Mouse (Mus musculus) neural tube, embryonic 15.5 days (tissue): Measurements from ENCODE around the gene Myd88. TPM values are rescaled to one million over a fixed set of nuclear protein-coding genes. Genes with fewer than 3 reads are reported as not detected.
"Not testable (repeated sequence)": the region's sequence is repeated elsewhere in the genome, so short reads cannot be mapped to it uniquely, and the experiment has no call there.

Experiments
- ATAC-seq: fragments of 200-750 bp; cut with Nextera tagmentation; 2 replicates; pipeline ENCODE4 v1.8.0; 2017; ENCODE audit warnings: mild to moderate bottlenecking, moderate TSS enrichment, moderate library complexity; ENCODE audit not compliant: low FRiP score
- H3K27ac ChIP-seq: fragments of 300-500 bp; sonication (generic); replicated peaks from 2 replicates; pipeline ENCODE4 v1.5.1; 2015; ENCODE audit warnings: mild to moderate bottlenecking, inconsistent platforms
- H3K27me3 ChIP-seq: fragments of 300-500 bp; sonication (generic); replicated peaks from 2 replicates; pipeline ENCODE4 v1.6.1; 2015; ENCODE audit warnings: inconsistent platforms
- H3K36me3 ChIP-seq: fragments of 300-500 bp; sonication (generic); 2 replicates; pipeline ENCODE4 v1.6.1; 2015; ENCODE audit warnings: inconsistent platforms
- H3K4me1 ChIP-seq: fragments of 300-500 bp; sonication (generic); 2 replicates; pipeline ENCODE4 v1.6.1; 2015; ENCODE audit warnings: inconsistent platforms
- H3K4me2 ChIP-seq: fragments of 300-500 bp; sonication (generic); 2 replicates; pipeline ENCODE4 v1.6.1; 2015; ENCODE audit warnings: inconsistent platforms, mild to moderate bottlenecking, moderate library complexity
- H3K4me3 ChIP-seq: fragments of 300-500 bp; sonication (generic); replicated peaks from 2 replicates; pipeline ENCODE4 v1.5.1; 2015; ENCODE audit warnings: mild to moderate bottlenecking, inconsistent platforms
- H3K9ac ChIP-seq: fragments of 300-500 bp; sonication (generic); replicated peaks from 2 replicates; pipeline ENCODE4 v1.6.1; 2015; ENCODE audit warnings: mild to moderate bottlenecking, inconsistent platforms
- H3K9me3 ChIP-seq: fragments of 300-500 bp; sonication (generic); replicated peaks from 2 replicates; pipeline ENCODE4 v1.6.1; 2016; ENCODE audit warnings: inconsistent platforms
- WGBS: fragments of 180-500 bp; shearing (Covaris S2); methylation state at CpG from one replicate; pipeline ENCODE4 v1.1.7; 2015; ENCODE audit warnings: mixed read lengths; 5-methylcytosine and 5-hydroxymethylcytosine counted together
- polyA plus RNA-seq: library from polyadenylated mRNA; unstranded; fragments of >200 nt; fragmentation: Nextera tagmentation; extraction: Ambion mirVana; gene quantifications from 2 replicates; pipeline ENCODE4 v1.2.1, GENCODE M21; 2015

Myd88 gene
- polyA plus RNA-seq: 6.2 and 13.1 TPM in 2 replicates

DNA sequence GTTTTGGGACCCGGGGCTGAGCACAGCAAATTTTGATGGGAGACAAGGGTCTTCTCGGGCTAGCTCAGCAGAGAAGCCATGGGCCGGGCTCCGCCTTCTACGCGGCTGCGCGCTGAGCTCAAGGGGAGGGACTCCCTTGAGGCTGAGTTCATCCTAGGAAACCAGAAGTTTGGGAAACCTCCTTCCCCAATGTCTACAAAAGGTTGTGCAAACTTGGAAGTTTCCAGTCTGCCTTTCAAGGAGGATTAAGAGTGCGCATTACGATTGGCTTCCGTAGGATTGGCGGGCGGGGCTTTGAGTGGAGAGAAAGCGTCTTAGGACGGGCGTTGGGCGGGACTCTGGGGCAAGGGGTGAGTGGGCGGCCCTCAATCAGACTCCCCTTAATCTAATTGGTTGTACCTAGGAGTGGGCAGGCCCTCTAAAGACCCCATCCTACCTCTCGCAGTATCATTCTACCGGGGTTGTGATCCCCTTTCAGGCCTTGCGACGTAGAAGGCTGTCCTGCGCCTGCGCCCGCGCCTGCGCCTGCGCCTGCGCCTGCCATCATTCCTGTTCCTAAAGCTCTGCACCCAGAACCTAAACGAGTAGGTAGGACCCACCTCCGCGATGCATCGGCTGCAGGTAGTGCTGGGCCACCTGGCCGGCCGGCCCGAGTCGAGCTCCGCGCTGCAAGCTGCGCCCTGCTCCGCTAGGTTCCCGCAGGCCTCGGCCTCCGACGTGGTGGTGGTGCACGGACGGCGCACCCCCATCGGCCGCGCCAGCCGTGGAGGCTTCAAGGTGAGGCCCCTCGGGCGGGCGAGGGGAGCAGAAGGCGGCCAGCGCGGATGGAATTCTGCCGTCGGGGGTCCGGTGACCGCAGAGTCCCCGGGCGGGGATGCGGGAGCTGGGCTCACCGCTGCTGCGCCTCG lies at the start of gene Myd88:
TSS of gene Myd88 (minus strand) at position 503 of the 908 bp plus-strand sequence.
- peak within 1 kb of the TSS; percentile 81 for H3K4me2 ChIP-seq
- peak within 1 kb of the TSS; percentile 74 for H3K4me3 ChIP-seq
- under 1% methylated on average over 63 of the region's 68 CpGs for WGBS
- peaks cover 30% of the 10 kb centered on the region for H3K36me3 ChIP-seq
- H3K9ac ChIP-seq: peak within 1 kb of the TSS; percentile 90
- H3K9me3 ChIP-seq: no peaks in the 10 kb centered on the region
- H3K27ac ChIP-seq: peak within 1 kb of the TSS; percentile 85
- peaks cover 34% of the 10 kb centered on the region for H3K4me1 ChIP-seq
- 0 out of 2 replicates have a peak, but pooled peaks cover 3% of the 10 kb centered on the region for H3K27me3 ChIP-seq
- peak; percentile 98 for ATAC-seq

DNA sequence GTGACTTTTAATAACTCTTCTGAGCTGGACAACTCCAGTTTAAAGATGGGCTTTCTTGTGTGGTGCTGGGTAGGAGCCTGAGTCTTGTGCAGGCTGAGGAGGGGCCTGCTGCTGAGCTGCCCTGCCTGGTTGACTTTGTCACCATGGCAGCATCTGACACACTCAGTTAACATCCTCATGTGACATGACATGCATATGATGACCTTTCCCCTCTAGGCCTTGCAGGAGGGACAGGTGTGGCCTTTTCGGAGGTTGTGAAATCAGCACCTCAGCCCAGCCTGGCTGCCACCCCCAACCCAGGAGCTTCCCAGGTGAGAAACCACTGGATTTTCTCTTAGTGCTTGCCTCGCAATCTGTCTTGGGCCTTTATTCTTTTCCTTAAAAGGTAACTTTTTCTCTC lies 49.0 kb upstream of the Myd88 start:
- Histone ChIP-seq H3K9ac (no peak overlapping the region), H3K27ac (no peak overlapping the region), H3K4me2 (no peak overlapping the region), H3K27me3 (no peaks in the 10 kb centered on the region), H3K4me1 (no peaks in the 10 kb centered on the region), H3K9me3 (no peaks in the 10 kb centered on the region), H3K4me3 (no peak overlapping the region), H3K36me3 (no peaks in the 10 kb centered on the region)
- ATAC-seq: no peak
- WGBS: 93% methylated on average over 2 of the region's 2 CpGs

DNA sequence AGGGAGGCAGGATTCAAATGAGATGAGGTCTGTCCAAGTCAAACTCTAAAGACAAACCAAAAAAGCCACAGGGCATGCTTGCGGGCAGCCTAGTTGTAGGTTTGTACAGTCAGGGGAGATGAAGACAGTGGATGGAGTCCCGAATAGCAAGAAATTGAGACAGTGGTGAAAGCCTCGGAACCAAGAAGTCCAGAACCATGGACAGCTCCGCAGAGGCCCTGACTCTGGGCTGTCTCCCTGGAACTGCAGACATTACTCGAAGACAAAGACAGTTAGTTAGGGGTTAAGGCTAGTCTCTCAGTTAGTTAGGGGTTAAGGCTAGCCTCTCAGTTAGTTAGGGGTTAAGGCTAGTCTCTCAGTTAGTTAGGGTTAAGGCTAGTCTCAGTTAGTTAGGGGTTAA lies 47.7 kb upstream of the Myd88 start:
- H3K4me3 ChIP-seq: no peak overlapping the region
- H3K36me3 ChIP-seq: no peaks in the 10 kb centered on the region
- WGBS: 65% methylated on average over 5 of the region's 5 CpGs
- no peak overlapping the region for H3K27ac ChIP-seq
- H3K4me2 ChIP-seq: no peak overlapping the region
- no peaks in the 10 kb centered on the region for H3K9me3 ChIP-seq
- H3K27me3 ChIP-seq: no peaks in the 10 kb centered on the region
- no peak overlapping the region for H3K9ac ChIP-seq
- no peak for ATAC-seq
- no peaks in the 10 kb centered on the region for H3K4me1 ChIP-seq

DNA sequence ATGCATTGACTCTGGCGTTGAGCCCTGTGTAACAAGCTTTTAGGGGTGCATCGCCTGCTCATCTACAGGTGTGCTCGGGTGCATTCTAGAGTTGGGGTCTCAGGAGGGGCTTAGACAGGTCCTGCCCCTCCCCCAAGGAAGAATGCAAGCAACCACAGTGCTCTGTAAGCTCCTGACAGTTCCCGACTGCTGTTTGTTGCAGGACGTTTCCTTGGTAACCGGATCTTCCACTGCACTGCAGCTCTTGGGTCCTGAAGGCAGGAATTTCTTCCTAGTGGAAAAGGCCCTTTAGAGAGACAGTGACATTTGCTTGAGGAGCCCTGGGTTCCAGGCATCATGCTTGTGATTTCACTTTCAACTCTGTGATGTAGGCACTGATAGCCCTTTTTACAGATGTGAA lies 41.4 kb upstream of the Myd88 start:
- Histone ChIP-seq H3K9ac (no peak overlapping the region), H3K27me3 (no peaks in the 10 kb centered on the region), H3K4me2 (no peak overlapping the region), H3K36me3 (no peaks in the 10 kb centered on the region), H3K27ac (no peak overlapping the region), H3K4me1 (no peaks in the 10 kb centered on the region), H3K9me3 (no peaks in the 10 kb centered on the region), H3K4me3 (no peak overlapping the region)
- no peak for ATAC-seq
- 67% methylated on average over 6 of the region's 6 CpGs for WGBS

DNA sequence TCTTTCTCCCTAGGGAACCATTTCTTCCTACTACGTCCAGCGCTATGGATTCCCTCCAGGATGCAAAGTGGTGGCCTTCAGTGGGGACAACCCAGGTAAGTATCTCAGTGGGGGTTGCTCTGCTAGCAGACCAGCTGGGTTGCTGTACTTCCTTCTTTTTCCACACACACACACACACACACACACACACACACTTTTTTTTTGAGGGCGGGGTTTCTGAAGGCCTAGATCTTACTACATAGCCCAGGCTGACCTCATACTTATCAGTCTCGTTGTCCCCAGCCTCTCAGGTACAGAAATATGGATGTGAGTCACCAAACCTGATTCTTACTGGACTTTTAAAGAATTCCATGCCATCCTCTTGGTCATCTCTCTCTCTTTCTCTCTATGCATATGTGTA lies 37.0 kb upstream of the Myd88 start:
- H3K27me3 ChIP-seq: no peaks in the 10 kb centered on the region
- H3K9me3 ChIP-seq: no peaks in the 10 kb centered on the region
- no peak overlapping the region for H3K4me2 ChIP-seq
- H3K4me1 ChIP-seq: no peaks in the 10 kb centered on the region
- no peak overlapping the region for H3K4me3 ChIP-seq
- no peak for ATAC-seq
- H3K36me3 ChIP-seq: no peaks in the 10 kb centered on the region
- H3K27ac ChIP-seq: no peak overlapping the region
- WGBS: 93% methylated on average over 4 of the region's 4 CpGs
- no peak overlapping the region for H3K9ac ChIP-seq

DNA sequence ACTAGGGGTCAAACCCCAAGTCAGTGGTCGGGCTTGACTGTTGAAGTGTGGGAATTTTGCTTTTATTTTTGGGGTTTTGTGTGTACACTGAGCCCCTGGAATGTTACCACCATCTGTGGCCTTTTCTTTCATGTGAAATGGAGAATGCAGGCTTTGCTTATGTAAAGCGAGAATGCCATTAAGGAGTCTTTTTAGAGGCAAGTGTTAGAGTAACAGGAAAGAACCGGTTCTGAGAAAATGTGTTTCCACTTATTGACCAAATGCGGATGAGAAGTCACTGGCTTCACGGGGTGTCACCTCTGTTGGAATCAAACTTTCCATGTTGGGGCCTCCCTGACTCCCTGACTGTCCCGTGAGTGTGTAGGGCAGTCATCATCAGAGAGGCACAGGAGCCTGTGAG lies 34.3 kb upstream of the Myd88 start:
- no peak overlapping the region for H3K4me2 ChIP-seq
- no peaks in the 10 kb centered on the region for H3K4me1 ChIP-seq
- H3K4me3 ChIP-seq: no peak overlapping the region
- H3K9me3 ChIP-seq: no peaks in the 10 kb centered on the region
- H3K27ac ChIP-seq: no peak overlapping the region
- H3K36me3 ChIP-seq: no peaks in the 10 kb centered on the region
- no peaks in the 10 kb centered on the region for H3K27me3 ChIP-seq
- no peak overlapping the region for H3K9ac ChIP-seq
- no peak for ATAC-seq
- WGBS: 79% methylated on average over 6 of the region's 6 CpGs

DNA sequence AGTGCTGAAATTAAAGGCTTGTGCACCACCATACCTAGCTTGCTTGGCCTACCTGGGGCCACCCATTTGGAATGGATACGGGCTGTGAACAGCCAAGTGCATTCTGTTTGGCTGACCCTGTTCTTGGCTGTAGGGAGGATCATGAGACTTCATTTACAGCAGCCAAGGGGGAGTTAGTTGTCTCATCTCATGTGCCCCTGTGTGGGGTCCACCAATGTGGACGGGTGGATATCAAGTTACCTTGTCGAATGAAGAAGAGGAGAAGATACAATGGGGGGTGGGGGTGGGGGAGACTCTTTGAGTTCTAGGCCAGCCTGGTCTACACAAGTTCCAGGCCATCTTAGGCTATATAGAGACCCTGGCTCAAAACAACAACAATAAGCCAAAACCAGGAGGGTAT lies 33.8 kb upstream of the Myd88 start:
- ATAC-seq: no peak
- WGBS: 93% methylated on average over 3 of the region's 3 CpGs
- H3K27me3 ChIP-seq: no peaks in the 10 kb centered on the region
- no peak overlapping the region for H3K4me2 ChIP-seq
- H3K27ac ChIP-seq: no peak overlapping the region
- H3K4me3 ChIP-seq: no peak overlapping the region
- no peaks in the 10 kb centered on the region for H3K4me1 ChIP-seq
- no peaks in the 10 kb centered on the region for H3K36me3 ChIP-seq
- H3K9me3 ChIP-seq: no peaks in the 10 kb centered on the region
- no peak overlapping the region for H3K9ac ChIP-seq

DNA sequence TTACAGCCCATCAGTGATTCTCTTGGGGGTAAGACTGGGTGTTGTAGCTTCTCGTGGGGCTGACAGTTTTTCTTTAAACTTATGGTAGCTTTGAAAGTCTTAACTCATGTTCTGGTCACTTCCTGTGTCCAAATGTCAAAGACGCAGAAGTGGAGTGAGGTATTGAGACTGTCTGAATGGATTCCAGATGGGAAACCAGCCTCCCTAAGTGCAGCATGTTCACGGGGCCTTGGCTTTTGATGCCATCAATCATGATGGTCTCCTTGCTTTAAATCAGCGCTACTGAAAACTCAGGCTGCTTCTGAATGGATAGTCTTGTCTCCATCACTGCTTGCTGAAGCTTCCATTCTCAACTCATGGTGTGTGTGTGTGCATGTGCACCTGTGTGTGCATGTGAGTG lies 30.0 kb upstream of the Myd88 start:
- H3K27me3 ChIP-seq: no peaks in the 10 kb centered on the region
- H3K27ac ChIP-seq: no peak overlapping the region
- H3K9ac ChIP-seq: no peak overlapping the region
- WGBS: 78% methylated on average over 4 of the region's 4 CpGs
- H3K4me2 ChIP-seq: no peak overlapping the region
- H3K4me1 ChIP-seq: no peaks in the 10 kb centered on the region
- no peaks in the 10 kb centered on the region for H3K36me3 ChIP-seq
- no peak for ATAC-seq
- H3K9me3 ChIP-seq: no peaks in the 10 kb centered on the region
- H3K4me3 ChIP-seq: no peak overlapping the region

DNA sequence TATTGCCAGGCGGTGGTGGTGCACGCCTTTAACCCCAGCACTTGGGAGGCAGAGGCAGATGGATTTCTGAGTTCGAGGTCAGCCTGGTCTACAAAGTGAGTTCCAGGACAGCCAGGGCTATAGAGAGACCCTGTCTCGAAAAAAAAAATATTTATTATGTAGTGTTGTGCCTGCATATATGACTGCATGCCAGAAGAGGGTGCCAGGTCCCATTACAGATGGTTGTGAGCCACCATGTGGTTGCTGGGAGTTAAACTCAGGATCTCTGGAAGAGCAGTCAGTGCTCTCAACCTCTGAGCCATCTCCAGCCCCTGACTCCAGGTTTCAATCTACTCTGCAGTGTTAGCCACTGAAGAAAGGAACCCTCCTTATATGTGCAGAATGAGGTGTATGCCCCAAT lies 29.6 kb upstream of the Myd88 start:
- not testable (repeated sequence) for H3K9ac ChIP-seq, H3K36me3 ChIP-seq, H3K27ac ChIP-seq, H3K27me3 ChIP-seq, H3K4me2 ChIP-seq, H3K4me1 ChIP-seq, H3K9me3 ChIP-seq, ATAC-seq, H3K4me3 ChIP-seq
- WGBS: 91% methylated on average over 4 of the region's 4 CpGs

DNA sequence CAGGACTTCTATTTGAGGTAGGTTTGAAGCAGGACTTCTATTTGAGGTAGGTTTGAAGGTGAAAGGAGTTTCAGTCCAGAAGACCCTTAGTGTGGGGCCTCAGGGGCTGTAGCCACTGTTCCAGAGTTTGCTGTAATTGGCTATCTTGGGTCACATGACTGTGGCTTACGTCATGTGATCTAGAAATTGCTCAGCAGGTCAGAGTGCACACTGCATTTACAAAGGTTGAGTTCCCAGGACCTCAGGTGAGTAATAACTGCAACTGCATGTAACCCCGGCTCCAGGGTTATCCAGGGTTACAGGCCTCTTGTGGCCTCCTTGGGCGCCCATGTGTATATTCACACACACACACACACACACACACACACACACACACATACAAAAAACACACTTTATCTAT lies 27.2 kb upstream of the Myd88 start:
- H3K9ac ChIP-seq: no peak overlapping the region
- H3K4me1 ChIP-seq: no peaks in the 10 kb centered on the region
- no peak for ATAC-seq
- WGBS: 100% methylated on average over 3 of the region's 3 CpGs
- no peaks in the 10 kb centered on the region for H3K9me3 ChIP-seq
- no peak overlapping the region for H3K27ac ChIP-seq
- H3K4me2 ChIP-seq: no peak overlapping the region
- H3K4me3 ChIP-seq: no peak overlapping the region
- no peaks in the 10 kb centered on the region for H3K36me3 ChIP-seq
- no peaks in the 10 kb centered on the region for H3K27me3 ChIP-seq

DNA sequence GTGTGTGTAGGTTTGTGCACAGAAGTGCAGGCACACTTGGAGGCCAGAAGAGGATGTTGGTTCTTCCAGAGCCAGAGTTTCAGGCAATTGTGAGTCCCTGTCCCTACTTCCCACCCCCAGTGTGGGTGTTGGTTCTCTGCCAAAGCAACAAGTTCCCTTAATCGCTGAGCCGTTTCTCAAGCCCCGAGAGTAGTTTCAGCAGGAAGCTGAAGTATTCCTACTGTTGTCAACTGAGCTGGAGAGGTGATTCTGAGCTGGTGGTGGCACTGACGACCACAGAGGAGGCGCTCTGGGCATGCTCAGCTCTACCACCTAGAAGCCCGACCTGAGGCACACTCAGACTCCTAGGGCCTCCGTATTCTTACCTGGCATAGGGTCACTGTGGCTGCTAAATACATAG lies 24.1 kb upstream of the Myd88 start, which contains the start of gene Slc22a14:
TSS of gene Slc22a14 (minus strand) at position 270 of the 400 bp plus-strand sequence.
- H3K4me1 ChIP-seq: no peaks in the 10 kb centered on the region
- no peak within 1 kb of the TSS for H3K4me2 ChIP-seq
- H3K9me3 ChIP-seq: no peaks in the 10 kb centered on the region
- H3K4me3 ChIP-seq: no peak within 1 kb of the TSS
- H3K9ac ChIP-seq: no peak within 1 kb of the TSS
- H3K36me3 ChIP-seq: no peaks in the 10 kb centered on the region
- H3K27ac ChIP-seq: no peak within 1 kb of the TSS
- ATAC-seq: no peak
- 71% methylated on average over 7 of the region's 7 CpGs for WGBS
- H3K27me3 ChIP-seq: no peaks in the 10 kb centered on the region

DNA sequence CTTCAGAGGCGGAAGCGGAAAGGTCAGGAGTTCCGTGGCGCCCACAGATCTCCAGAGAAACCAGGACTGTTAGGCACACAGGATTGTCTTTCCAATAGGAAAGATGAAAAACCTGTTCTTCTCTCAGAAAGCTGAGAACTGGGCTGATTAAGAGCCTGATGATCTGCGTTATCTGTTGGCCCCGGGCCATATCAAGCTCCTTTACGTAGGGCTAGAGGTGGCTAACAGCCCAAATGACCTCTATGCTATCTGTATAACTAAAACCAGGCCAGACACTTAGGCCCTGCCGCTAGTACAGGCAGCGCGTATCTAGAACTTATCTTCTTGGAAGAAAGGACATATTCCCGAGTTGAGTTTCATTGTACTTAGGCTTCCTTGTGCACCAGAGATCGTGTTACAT lies 22.0 kb upstream of the Myd88 start:
- Histone ChIP-seq H3K27me3 (no peaks in the 10 kb centered on the region), H3K9me3 (no peaks in the 10 kb centered on the region), H3K4me1 (no peaks in the 10 kb centered on the region), H3K27ac (no peak overlapping the region), H3K36me3 (no peaks in the 10 kb centered on the region), H3K4me2 (no peak overlapping the region), H3K4me3 (no peak overlapping the region), H3K9ac (no peak overlapping the region)
- no peak for ATAC-seq
- WGBS: 90% methylated on average over 12 of the region's 12 CpGs
